Mouse (Mus musculus) MEL (cell line): ENCODE measurements around the gene Gm960. TPM values are rescaled to one million over a fixed set of nuclear protein-coding genes. Genes with fewer than 3 reads are reported as not detected.
A peak's percentile ranks its signal among the peaks of the same experiment; 100 is the strongest.

Experiments
- DNase-seq: peaks from one replicate; pipeline ENCODE4 v3.0.0; 2011; ENCODE audit warnings: low read depth, low spot score
- H3K27ac ChIP-seq: 2 replicates; pipeline ENCODE4 v1.5.1; 2012; ENCODE audit warnings: low read depth, mild to moderate bottlenecking, control low read depth, low read length, moderate library complexity; ENCODE audit not compliant: control insufficient read depth
- H3K27me3 ChIP-seq, 2 experiments: fragments of 150-350 bp in 1 of 2; sonication (generic) in 1 of 2; 2 replicates each; pipeline ENCODE4 v1.6.1; 2012; ENCODE audit warnings: low read length in 2 of 2, mild to moderate bottlenecking in 2 of 2, improper control_type of control experiment in 1 of 2, moderate library complexity in 1 of 2; ENCODE audit not compliant: insufficient read depth in 2 of 2, control insufficient read depth in 1 of 2
- H3K36me3 ChIP-seq, 2 experiments: 2 replicates each; pipeline ENCODE4 v1.6.1; 2012 to 2014; ENCODE audit warnings: low read length in 2 of 2, improper control_type of control experiment in 1 of 2, inconsistent platforms in 1 of 2, mild to moderate bottlenecking in 1 of 2; ENCODE audit not compliant: insufficient read depth in 2 of 2, control insufficient read depth in 1 of 2
- H3K4me1 ChIP-seq, 2 experiments: fragments of 150-350 bp in 1 of 2; sonication (generic) in 1 of 2; 2 replicates each; pipeline ENCODE4 v1.6.1; 2012; ENCODE audit warnings: low read length in 2 of 2, improper control_type of control experiment in 1 of 2, mild to moderate bottlenecking in 1 of 2; ENCODE audit not compliant: insufficient read depth in 2 of 2, control insufficient read depth in 1 of 2
- H3K4me3 ChIP-seq, 2 experiments: fragments of 150-350 bp in 1 of 2; sonication (generic) in 1 of 2; 2 replicates each; pipeline ENCODE4 v1.5.1; 2012; ENCODE audit warnings: low read depth in 2 of 2, low read length in 2 of 2, mild to moderate bottlenecking in 2 of 2, moderate library complexity in 2 of 2, control low read depth in 1 of 2, improper control_type of control experiment in 1 of 2; ENCODE audit not compliant: control insufficient read depth in 1 of 2, insufficient read depth in 1 of 2
- H3K79me2 ChIP-seq: 2 replicates; pipeline ENCODE4 v1.6.1; 2012; ENCODE audit warnings: mild to moderate bottlenecking, low read length, moderate library complexity; ENCODE audit not compliant: control insufficient read depth, poor library complexity, insufficient read depth
- H3K9ac ChIP-seq: 2 replicates; pipeline ENCODE4 v1.6.1; 2012; ENCODE audit warnings: low read depth, mild to moderate bottlenecking, control low read depth, low read length, moderate library complexity; ENCODE audit not compliant: control insufficient read depth, poor library complexity, severe bottlenecking
- H3K9me3 ChIP-seq: fragments of 150-350 bp; sonication (generic); replicated peaks from 2 replicates; pipeline ENCODE4 v1.6.1; 2012; ENCODE audit warnings: mild to moderate bottlenecking, low read length, improper control_type of control experiment, moderate library complexity; ENCODE audit not compliant: insufficient read depth
- BHLHE40 ChIP-seq: IDR thresholded peaks from 2 replicates; pipeline ENCODE4 v1.6.1; 2012; ENCODE audit warnings: low read depth, mild to moderate bottlenecking, inconsistent platforms, low read length, improper control_type of control experiment, borderline replicate concordance
- CHD1 ChIP-seq: IDR thresholded peaks from 2 replicates; pipeline ENCODE4 v1.6.1; 2012; ENCODE audit warnings: low read depth, mild to moderate bottlenecking, inconsistent platforms, low read length, improper control_type of control experiment
- E2F4 ChIP-seq: IDR thresholded peaks from 2 replicates; pipeline ENCODE4 v1.6.1; 2011; ENCODE audit warnings: low read depth, low read length, improper control_type of control experiment, borderline replicate concordance
- ELF1 ChIP-seq: IDR thresholded peaks from 2 replicates; pipeline ENCODE4 v1.6.1; 2014; ENCODE audit warnings: low read depth, mild to moderate bottlenecking, inconsistent platforms, low read length, improper control_type of control experiment, moderate library complexity
- ETS1 ChIP-seq: IDR thresholded peaks from 2 replicates; pipeline ENCODE4 v1.6.1; 2012; ENCODE audit warnings: low read depth, mild to moderate bottlenecking, inconsistent platforms, low read length, improper control_type of control experiment, moderate library complexity
- KAT2A ChIP-seq: conservative IDR thresholded peaks from 2 replicates; pipeline ENCODE4 v1.6.1; 2012; ENCODE audit warnings: low read depth, low read length, improper control_type of control experiment, inconsistent platforms
- MAZ ChIP-seq: IDR thresholded peaks from 2 replicates; pipeline ENCODE4 v1.6.1; 2012; ENCODE audit warnings: low read depth, mild to moderate bottlenecking, inconsistent platforms, low read length, improper control_type of control experiment
- MEF2A ChIP-seq: IDR thresholded peaks from 2 replicates; pipeline ENCODE4 v1.6.1; 2014; ENCODE audit warnings: low read depth, mild to moderate bottlenecking, inconsistent platforms, low read length, improper control_type of control experiment; ENCODE audit not compliant: poor library complexity, insufficient replicate concordance, severe bottlenecking; ENCODE audit errors: extremely low read depth
- MYB ChIP-seq: IDR thresholded peaks from 2 replicates; pipeline ENCODE4 v1.6.1; 2011; ENCODE audit warnings: mild to moderate bottlenecking, low read depth, low read length, improper control_type of control experiment
- MYC ChIP-seq: IDR thresholded peaks from 2 replicates; pipeline ENCODE4 v1.6.1; 2011; ENCODE audit warnings: low read depth, mild to moderate bottlenecking, low read length, improper control_type of control experiment, moderate library complexity
- NELFE ChIP-seq: IDR thresholded peaks from 2 replicates; pipeline ENCODE4 v1.6.1; 2011; ENCODE audit warnings: low read depth, low read length, improper control_type of control experiment
- NRF1 ChIP-seq: IDR thresholded peaks from 2 replicates; pipeline ENCODE4 v1.6.1; 2014; ENCODE audit warnings: low read depth, mild to moderate bottlenecking, inconsistent platforms, low read length, improper control_type of control experiment, moderate library complexity; ENCODE audit not compliant: poor library complexity, insufficient read depth, severe bottlenecking
- POLR2AphosphoS5 ChIP-seq: IDR thresholded peaks from 2 replicates; pipeline ENCODE4 v1.6.1; 2012; ENCODE audit warnings: low read depth, borderline replicate concordance, mild to moderate bottlenecking, inconsistent platforms, low read length, moderate library complexity, mixed read lengths
- RAD21 ChIP-seq: IDR thresholded peaks from 2 replicates; pipeline ENCODE4 v1.6.1; 2011; ENCODE audit warnings: mild to moderate bottlenecking, low read depth, low read length, improper control_type of control experiment
- SMC3 ChIP-seq: IDR thresholded peaks from 2 replicates; pipeline ENCODE4 v1.6.1; 2011; ENCODE audit warnings: low read depth, low read length, improper control_type of control experiment
- TCF12 ChIP-seq: IDR thresholded peaks from 2 replicates; pipeline ENCODE4 v1.6.1; 2014; ENCODE audit warnings: low read depth, mild to moderate bottlenecking, inconsistent platforms, low read length, improper control_type of control experiment, moderate library complexity
- UBTF ChIP-seq: IDR thresholded peaks from 2 replicates; pipeline ENCODE4 v1.6.1; 2012; ENCODE audit warnings: low read depth, mild to moderate bottlenecking, inconsistent platforms, low read length, improper control_type of control experiment, moderate library complexity, borderline replicate concordance; ENCODE audit not compliant: insufficient read depth
- USF1 ChIP-seq: IDR thresholded peaks from 2 replicates; pipeline ENCODE4 v1.6.1; 2014; ENCODE audit warnings: low read depth, mild to moderate bottlenecking, inconsistent platforms, low read length, improper control_type of control experiment, moderate library complexity
- USF2 ChIP-seq, 2 experiments: IDR thresholded peaks; 2 replicates each; pipeline ENCODE4 v1.6.1; 2011 to 2012; ENCODE audit warnings: improper control_type of control experiment in 2 of 2, low read length in 2 of 2, borderline replicate concordance in 1 of 2, inconsistent platforms in 1 of 2, low read depth in 1 of 2, mild to moderate bottlenecking in 1 of 2; ENCODE audit not compliant: insufficient read depth in 1 of 2
- ZKSCAN1 ChIP-seq: IDR thresholded peaks from 2 replicates; pipeline ENCODE4 v1.6.1; 2012; ENCODE audit warnings: low read depth, mild to moderate bottlenecking, inconsistent platforms, low read length, improper control_type of control experiment, moderate library complexity
- polyA plus RNA-seq, 2 experiments: library from polyadenylated mRNA; stranded (reverse) in 1 of 2; unstranded in 1 of 2; fragments of >175 nt in 1 of 2; fragments of >200 nt in 1 of 2; gene quantifications; 2 replicates each; pipeline versions ENCODE4 v1.2.1 to v1.2.4; 2012; ENCODE audit warnings: low replicate concordance in 2 of 2, low read depth in 1 of 2; ENCODE audit not compliant: insufficient read length in 2 of 2, insufficient read depth in 1 of 2, missing spikeins in 1 of 2
- total RNA-seq: library from RNA; depleted of rRNA; stranded (reverse); fragments of 300-350 nt; gene quantifications from 2 replicates; pipeline ENCODE4 v1.2.3, GENCODE M21; 2012

Gm960 gene
- total and polyA plus RNA-seq, 3 experiments, result 2.1 to 2.3 TPM; not detected in 1

- H3K27ac ChIP-seq, result no peak overlapping the region; the same call in 1 of the 2 replicates
- no peak for TF ChIP-seq CHD1
- no peak for TF ChIP-seq POLR2AphosphoS5
- TF ChIP-seq SMC3, result no peak
- no peak for TF ChIP-seq KAT2A
- TF ChIP-seq ZKSCAN1, result no peak
- TF ChIP-seq BHLHE40, result no peak
- no peak for TF ChIP-seq ELF1
- TF ChIP-seq MAZ, result no peak
- no peak for TF ChIP-seq ETS1
- no peak for TF ChIP-seq NELFE
- no peak for TF ChIP-seq NRF1
- TF ChIP-seq USF1, result no peak
- no peak for TF ChIP-seq UBTF
- TF ChIP-seq TCF12, result no peak
- TF ChIP-seq E2F4, result no peak
- no peak for TF ChIP-seq MEF2A
- TF ChIP-seq RAD21, result no peak
- TF ChIP-seq MYC, result no peak
- no peak for TF ChIP-seq MYB
- no peak for TF ChIP-seq USF2 (IDR thresholded peaks at IDR 0.05; ENCODE audit: borderline replicate concordance in 1 of 2, insufficient read depth in 1 of 2, low read depth in 1 of 2, low read length in 2 of 2)
These were observed 20.2 kb upstream of the Gm960 start for GRCm38 (mm10) chr19:4718716-4719115.

More at GRCm38 (mm10) chr19:4718716-4719115, 20.2 kb upstream of the Gm960 start:
- H3K36me3 ChIP-seq, result peaks cover 0 to 3% of the 10 kb centered on the region in 2 experiments; a peak in 2 of 4 replicates
- peak overlapping the region; percentile 12; the same call in 1 of the 2 replicates for H3K9ac ChIP-seq
- H3K79me2 ChIP-seq, result no peaks in the 10 kb centered on the region
- no peaks in the 10 kb centered on the region for H3K9me3 ChIP-seq
- H3K27me3 ChIP-seq, result no peaks in the 10 kb centered on the region
- H3K4me1 ChIP-seq, result peaks cover 0 to 13% of the 10 kb centered on the region in 2 experiments; a peak in 2 of 4 replicates
- peak; percentile 75 for DNase-seq
- H3K4me3 ChIP-seq, result peak overlapping the region in 1 of 2 experiments; percentile 28; a peak in 1 of 4 replicates
